Mouse (Mus musculus) layer of hippocampus, postnatal 10 days (tissue): Measurements from ENCODE around the gene Phox2b. TPM values are rescaled to one million over a fixed set of nuclear protein-coding genes. Genes with fewer than 3 reads are reported as not detected.

Experiments used
- DNase-seq, 2 experiments: peaks; one replicate each; pipeline ENCODE4 v3.0.0; 2021; ENCODE audit warnings: low spot score in 2 of 2
- microRNA-seq, 2 experiments: library from miRNA; unstranded; fragments of <30 nt; microRNA quantifications; one replicate each; pipeline ENCODE4 v1.2.0; 2021
- total RNA-seq, 2 experiments: library from RNA; stranded (reverse); gene quantifications; 2 replicates each; pipeline ENCODE4 v1.2.3; 2021

The Phox2b gene
- total RNA-seq, 2 experiments from 2014 or later: not detected

DNA sequence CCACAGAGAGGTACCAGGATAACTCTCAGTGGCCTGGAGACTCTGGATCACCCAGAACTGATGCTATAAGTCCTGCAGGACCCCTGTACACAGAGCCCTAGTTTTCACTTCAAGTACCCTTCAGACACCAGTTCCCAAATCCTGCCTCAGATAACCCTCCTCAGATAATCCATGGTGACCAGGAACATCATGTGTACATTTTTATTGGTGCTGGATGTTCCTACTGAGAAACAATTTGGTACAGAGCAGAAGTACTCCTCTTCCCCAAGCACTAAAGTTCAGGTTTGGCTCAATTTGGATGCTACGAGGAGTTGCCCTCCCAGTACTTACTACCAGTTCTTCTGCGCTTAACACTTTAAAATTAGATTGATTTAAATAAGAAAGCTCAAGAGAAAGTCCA, 5.1 kb downstream of the Phox2b start:
- no peak for DNase-seq

DNA sequence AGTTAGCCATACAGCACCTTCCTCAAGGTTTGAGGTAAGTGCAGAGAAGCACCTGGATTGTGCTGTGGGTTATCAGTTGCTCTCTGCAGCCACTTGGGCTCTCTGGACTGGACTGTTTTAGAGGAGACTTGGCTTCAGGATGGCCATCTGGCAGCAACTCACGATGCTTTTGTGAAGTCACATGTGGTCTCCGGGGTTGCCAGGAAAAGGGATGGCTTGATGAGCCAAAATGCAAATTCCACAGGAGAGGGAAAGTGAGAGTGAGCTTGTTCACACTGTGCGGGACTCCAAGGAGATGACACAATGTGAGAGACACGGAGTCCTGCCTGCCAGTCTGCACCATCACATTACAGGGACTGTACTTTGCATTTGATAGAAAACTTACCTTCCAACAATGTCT, 7.3 kb downstream of the Phox2b start:
- peak; percentile 22 to 29 for DNase-seq

- no peak for DNase-seq
These were observed 8.2 kb downstream of the Phox2b start for GRCm38 (mm10) chr5:67090856-67091255.

DNA sequence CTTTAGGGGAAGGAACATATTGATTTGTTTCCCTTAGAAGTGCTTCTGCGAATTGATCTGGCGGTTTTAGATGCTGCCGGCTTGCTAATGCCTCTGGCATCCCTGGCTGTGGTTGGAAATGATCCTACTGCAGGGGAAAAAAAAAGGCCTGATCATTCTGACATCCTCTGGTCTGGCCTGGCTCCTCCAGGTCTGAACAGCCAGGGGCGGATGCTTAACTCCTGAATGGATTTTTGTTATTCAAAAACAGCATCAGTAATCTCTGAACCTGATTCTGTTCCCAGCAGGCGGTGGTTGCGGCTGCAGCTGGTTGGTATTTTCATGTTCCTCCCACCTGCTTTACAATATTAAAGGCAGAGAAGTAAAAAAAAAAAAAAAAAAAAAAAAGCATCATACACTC, 16.0 kb downstream of the Phox2b start:
- DNase-seq: no peak

GRCm38 (mm10) chr5:67063596-67063995, 35.5 kb downstream of the Phox2b start:
- DNase-seq: no peak

DNA sequence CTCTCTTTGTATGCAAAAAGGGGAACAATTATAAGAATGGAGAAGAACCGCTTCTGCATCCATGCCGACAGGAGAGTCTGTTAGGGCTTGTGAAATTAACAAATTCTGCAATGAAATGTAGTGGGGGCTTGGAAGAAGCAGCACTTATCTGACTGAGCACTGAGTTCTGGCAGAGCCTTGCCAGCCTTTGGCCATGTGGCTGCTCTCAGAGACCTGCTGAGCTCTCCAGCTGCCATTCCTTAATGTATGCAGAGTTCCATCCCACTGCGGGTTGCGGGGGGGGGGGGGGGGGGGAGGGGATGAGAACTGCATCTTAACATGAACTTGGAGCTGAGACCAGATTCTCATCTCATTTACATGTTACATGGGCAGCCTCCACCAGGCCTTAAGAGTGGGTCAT, 38.6 kb downstream of the Phox2b start:
- DNase-seq: no peak

DNA sequence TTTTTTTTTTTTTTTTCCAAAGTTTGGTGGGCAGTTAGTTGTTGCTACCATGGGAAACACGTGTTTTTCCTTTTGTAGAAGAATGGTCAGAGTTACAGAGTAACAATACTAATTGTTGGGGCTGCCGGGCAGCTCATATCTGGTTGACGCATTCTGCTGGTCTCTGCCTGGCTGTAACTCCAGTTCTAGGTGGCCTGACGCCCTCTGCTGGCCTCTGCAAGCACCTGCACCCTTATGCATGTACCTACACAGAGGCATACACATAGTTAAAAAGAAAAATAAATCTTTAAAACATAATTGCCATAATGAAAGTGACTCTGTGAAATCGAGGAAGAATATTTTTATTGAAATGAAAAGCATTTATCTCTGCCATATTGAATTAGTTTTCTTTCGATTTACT, 41.3 kb downstream of the Phox2b start:
- no peak for DNase-seq

DNA sequence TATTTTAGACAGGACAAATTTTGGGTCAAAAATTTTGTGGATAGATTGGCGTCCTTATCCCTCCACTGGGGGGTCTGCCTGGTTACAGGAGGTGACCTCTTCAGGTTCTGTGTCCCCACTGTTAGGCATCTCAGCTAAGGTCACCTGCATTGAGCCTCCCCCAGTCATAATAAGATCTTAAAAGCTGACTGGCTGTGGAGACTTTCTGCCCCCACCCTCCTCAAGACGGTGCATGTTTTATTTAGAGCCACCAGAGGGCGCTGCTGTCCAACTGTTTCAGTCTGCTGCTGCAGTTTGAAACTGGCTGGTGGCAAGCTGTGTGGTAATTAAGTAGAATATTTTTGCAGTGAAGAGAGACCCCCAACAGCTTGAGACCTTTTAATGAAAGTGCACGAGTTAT, 51.1 kb downstream of the Phox2b start:
- DNase-seq: peak; percentile 25 to 60

Small RNA genes lying within 50 kb of the gene (microRNA-seq; reads per million reads assigned to microRNA genes)
- gene Gm23841: 0 reads per million in 2 experiments

Other genes with a start within 250 kb of the Phox2b start
- 10 to 100 TPM; 74.0 to 78.0 TPM for gene Tmem33, start 161.3 kb upstream of the Phox2b start, total RNA-seq
- 100 to 1,000 TPM; 146 to 177 TPM for gene Slc30a9, start 207.7 kb upstream of the Phox2b start, total RNA-seq